Mouse (Mus musculus): Measurements from ENCODE around the gene Sema7a.

Gene Sema7a

DNA sequence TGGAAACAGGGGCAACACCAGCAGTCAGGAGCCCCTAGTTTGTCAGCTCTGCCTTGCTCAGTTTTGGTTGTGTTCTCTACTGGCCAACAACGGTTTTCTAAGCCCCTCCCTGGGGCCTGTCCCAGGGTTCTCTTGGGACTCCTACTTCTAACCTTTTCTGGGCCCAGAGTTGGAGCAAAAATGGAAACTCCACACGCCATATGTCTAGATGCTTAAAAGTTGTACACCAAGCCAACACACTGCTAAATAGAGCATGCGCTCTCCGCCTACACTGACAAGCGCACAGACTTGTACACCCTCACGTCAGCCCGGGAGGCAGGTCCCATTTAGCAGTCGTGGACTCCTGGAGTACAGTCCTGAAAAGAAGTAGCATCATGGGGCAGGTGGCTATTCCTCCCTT is 45.4 kb downstream of the Sema7a start:
- DNase-seq, result no peak

- no peak for DNase-seq
Measured at GRCm38 (mm10) chr9:57986293-57986692, 46.4 kb downstream of the Sema7a start.

GRCm38 (mm10) chr9:57988098-57988497 is 48.2 kb downstream of the Sema7a start:
- no peak for DNase-seq

GRCm38 (mm10) chr9:57989309-57989708 is 49.4 kb downstream of the Sema7a start:
- no peak for DNase-seq

DNA sequence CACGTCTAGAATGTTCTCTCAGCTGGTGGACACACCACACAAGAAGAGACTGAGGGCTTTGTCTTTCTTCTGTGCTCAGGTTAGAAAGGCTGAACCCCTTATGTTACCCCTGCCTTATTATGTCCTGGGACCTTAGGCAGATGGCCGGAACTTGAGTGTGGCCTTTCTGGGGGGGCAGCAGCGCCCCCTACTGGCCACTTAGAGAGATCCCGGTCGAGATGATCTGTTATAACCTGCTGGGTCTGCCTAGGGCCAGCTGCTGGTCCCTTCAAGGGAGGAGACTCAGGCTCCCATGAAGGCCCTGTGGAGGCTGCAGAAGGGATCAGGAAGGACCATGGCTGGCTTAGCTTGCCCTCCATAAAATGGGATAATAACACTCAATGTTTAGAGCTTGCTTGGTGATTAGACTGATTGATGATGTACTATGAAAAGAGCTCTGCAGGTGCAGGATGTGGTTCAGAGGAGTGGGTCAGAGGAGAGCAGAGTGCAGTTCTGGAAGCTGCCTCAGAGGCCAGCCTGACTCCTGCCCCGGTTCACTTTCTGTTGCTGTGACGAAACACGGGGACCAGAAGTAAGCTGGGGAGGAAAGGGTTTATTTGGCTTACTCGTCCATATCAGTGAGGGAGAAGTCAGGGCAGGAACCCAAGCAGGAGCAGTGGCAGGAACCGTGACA is 50.7 kb downstream of the Sema7a start:
- DNase-seq, result peak; percentile 43

GRCm38 (mm10) chr9:57992060-57992459 is 52.1 kb downstream of the Sema7a start:
- DNase-seq, result no peak

DNA sequence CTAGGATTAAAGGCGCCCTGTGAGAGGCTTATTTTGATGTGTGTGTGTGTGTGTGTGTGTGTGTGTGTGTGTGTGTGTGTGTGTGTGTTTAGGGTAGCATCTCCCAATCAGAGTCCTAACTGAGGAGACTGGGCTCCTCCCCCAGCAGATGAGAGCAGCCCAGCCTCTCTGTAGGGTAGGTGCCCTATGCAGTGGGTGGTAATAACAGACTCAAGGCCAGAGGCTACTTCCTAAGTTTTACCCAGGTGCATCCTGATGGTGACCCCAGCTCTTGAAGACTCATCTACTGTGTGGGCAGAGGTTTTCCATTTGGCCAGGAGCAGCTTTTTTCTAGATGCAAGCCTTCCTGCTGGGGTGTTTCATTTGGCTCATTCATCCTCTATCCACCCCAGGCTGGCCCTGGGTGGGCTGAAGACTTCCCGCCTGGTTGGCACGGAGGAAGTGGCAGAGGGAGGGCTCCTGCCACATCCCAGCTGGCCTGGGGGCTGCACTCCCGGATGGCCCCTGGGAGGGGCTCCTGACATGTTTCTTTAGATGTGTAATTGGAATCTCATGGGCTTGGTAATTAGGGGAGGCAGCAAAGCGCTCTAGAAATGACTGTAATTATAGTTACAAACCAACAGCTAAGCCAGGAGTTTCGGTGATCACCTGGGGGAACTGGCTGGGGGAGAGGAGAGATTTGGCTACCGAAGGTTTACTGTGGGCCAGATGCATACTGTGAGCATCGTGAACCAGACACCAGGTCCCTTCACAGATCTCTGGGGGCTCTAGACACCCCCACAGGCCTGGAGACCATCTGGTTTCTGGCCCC is 53.1 kb downstream of the Sema7a start:
- no peak for DNase-seq

GRCm38 (mm10) chr9:57995282-57995681 is 55.4 kb downstream of the Sema7a start:
- no peak for DNase-seq

DNA sequence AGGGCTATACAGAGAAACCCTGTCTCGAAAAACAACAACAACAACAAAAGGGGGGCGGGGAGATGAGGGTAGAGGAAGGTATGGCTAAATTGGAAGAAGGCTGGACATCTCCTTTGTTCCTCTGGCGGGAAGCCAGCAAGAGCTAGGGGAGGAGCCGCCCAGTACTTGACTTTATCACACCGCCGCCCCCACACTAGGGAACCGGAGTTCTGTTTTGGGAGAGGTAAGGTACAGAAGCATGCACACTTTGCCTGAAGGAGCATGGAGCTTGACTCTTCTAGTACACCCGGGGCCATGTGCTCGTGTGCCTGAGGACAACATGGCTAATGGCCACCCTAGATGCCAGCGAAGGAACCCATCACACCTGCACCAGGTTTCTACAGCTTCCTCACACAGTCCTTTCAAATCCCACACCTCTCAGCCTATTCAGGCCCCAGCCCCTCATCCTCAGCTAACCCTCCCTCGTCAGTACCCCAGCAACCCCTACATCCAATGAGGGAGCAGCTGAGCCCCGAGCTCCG is 57.7 kb downstream of the Sema7a start:
- DNase-seq, result no peak

- peak; percentile 48 for DNase-seq
Measured at GRCm38 (mm10) chr9:57998032-57998659, 58.2 kb downstream of the Sema7a start.

DNA sequence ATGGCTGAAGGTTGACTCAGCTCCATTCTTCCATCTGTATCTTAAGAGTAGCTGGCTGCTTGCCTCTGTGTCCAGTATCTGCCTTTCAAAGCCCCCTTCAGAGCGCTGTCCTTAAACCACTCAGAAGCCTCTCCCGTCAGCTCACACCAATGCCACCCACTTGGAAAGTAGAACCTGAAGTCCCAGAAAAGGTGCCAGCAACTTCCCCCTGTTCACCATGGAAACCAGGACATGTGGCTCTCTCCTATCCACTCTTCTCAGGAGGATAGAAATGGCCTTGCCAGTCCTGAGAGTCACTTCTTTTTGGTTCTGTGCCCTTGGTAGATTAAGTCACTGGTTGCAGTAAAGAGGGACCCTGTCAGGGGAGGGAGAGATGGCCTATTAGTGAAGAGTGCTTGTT is 58.8 kb downstream of the Sema7a start:
- no peak for DNase-seq

GRCm38 (mm10) chr9:57999676-58000075 is 59.8 kb downstream of the Sema7a start:
- DNase-seq, result no peak

GRCm38 (mm10) chr9:58003272-58003671 is 63.4 kb downstream of the Sema7a start:
- no peak for DNase-seq

- no peak for DNase-seq
Measured at GRCm38 (mm10) chr9:58005753-58006461, 66.0 kb downstream of the Sema7a start, which contains the start of gene Cyp11a1. TSS of gene Cyp11a1 (plus strand) at chr9:58006411.

- no peak for DNase-seq
Measured at GRCm38 (mm10) chr9:58008336-58009014, 68.6 kb downstream of the Sema7a start.

DNA sequence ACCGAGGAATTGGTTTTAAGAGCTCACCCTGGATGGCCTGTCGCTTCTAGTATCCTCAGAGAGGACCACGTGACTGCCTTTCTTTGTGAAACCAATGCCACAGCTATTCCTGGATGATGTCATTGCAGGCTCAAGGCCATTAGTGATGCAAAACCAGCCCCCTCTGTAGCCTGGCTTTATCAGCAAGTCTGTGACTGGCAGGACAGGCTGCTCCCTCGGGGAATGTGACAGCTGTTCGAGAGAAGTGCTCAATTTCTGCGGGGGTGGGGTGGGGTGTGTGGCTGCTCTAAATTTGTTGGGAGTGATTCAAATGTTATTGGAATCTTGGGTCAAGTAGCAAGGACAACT is 69.1 kb downstream of the Sema7a start:
- DNase-seq, result no peak

- DNase-seq, result no peak
Measured at GRCm38 (mm10) chr9:58009588-58009987, 69.7 kb downstream of the Sema7a start.

GRCm38 (mm10) chr9:58011027-58011426 is 71.1 kb downstream of the Sema7a start:
- no peak for DNase-seq

DNA sequence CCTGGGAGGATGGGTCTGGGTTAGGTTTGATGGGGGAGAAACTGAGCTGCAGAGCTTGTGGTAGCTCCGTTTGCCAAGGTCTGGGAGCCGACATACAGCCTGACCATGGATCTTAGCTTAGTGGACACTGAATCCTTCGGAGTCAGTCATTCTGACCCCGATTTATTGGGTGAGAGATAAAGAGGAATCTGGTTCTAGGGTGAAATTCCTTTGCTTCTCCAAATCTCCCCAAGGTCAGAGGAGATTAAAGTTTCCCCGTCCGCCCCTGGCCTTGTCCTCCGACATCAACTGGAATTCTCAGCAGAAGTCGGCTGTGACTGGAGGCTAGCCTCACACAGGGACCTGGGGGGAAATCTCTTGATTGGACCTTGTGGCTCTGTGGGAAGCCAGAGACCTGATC is 71.6 kb downstream of the Sema7a start:
- no peak for DNase-seq
